Mouse (Mus musculus): ENCODE data around the gene Rcan2. TPM values are rescaled to one million over a fixed set of nuclear protein-coding genes. Genes with fewer than 3 reads are reported as not detected.
A peak's percentile ranks its signal among the peaks of the same experiment; 100 is the strongest.

Rcan2 gene
- polyA plus RNA-seq, 1 experiment, result 0.67 TPM

DNA sequence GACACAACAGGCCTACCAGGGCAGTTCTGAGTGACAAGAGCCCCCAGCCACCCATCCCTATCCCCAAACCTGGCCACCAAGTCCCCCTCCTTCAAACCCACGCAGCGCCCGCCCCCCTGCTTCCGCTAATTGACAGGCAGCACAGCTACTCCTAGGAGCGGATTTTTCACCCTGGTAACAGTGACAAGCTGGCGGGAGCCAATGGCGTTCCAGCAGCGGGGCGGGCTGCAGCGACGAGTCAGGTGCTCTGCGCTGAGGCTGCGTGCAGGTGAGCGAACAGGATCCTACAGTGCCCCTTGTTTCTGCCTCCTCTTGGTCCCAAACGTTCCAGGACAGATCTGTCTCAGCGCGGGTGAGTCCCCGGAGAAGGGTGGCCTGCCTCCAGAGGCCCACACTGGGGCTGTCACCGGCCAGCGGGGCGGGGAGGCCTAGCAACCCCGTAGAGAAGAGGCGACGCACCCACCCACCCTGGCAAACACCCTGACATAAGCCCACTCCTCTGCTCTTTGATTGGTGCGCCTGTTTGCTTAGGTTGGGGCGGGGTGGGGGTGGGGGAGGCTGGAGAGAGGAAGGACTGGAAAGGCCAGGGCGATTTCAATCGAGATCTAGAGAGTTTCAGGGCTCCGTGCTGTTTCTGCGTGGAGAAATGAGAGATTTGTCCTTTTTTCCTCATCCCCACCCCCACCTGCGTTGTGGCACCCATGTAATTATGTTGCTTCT lies 277.6 kb downstream of the Rcan2 start, which contains the start of gene Enpp5:
Gene Enpp5, plus strand, starts transcription at position 183 of the 720 bp plus-strand sequence.
- H3K4me1 ChIP-seq (ENCODE audit: control insufficient read depth, insufficient read depth, insufficient read length, low read length), result peaks cover 11% of the 10 kb centered on the region; the same call in 1 of the 2 replicates
- peak; percentile 20; the same call in 1 of the 2 replicates for TF ChIP-seq POLR2A (IDR thresholded peaks at IDR 0.05; ENCODE audit: low read depth, low read length)
- no peak for TF ChIP-seq CTCF (IDR thresholded peaks at IDR 0.05; ENCODE audit: extremely low read depth, insufficient read length, insufficient replicate concordance, low read depth, low read length)
- H3K27me3 ChIP-seq (ENCODE audit: control insufficient read depth, insufficient read depth, low read length), result no peaks in the 10 kb centered on the region
- WGBS, result under 1% methylated on average over 31 of the region's 31 CpGs
- H3K36me3 ChIP-seq (ENCODE audit: control insufficient read depth, insufficient read depth, low read length), result no peaks in the 10 kb centered on the region
- H3K27ac ChIP-seq (ENCODE audit: insufficient read depth, low read depth, low read length), result no peak within 1 kb of the TSS
- peak within 1 kb of the TSS; percentile 70 for H3K4me3 ChIP-seq (ENCODE audit: low read depth, low read length)

DNA sequence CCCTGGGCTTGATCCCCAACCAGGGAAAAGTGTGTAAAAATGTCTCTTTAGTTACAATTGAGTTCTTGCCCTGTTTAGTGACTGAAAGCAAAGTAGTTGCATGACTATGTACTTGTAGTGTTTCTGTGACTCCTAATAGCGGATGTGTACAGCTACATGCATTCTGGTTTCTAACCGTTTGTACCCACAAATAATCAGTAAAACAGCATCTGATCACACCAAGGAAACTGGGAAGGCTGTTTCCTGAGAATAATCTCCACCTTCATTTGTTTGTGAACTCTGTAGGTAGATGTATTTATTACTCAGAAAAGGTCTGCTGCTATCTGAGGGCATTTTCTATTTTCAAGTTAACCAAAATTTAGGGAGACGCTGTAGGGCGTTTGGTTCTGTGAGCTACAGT lies 282.0 kb downstream of the Rcan2 start:
- WGBS, result 93% methylated on average over 4 of the region's 4 CpGs
- no peak for TF ChIP-seq POLR2A (IDR thresholded peaks at IDR 0.05; ENCODE audit: low read depth, low read length)
- TF ChIP-seq CTCF (IDR thresholded peaks at IDR 0.05; ENCODE audit: extremely low read depth, insufficient read length, insufficient replicate concordance, low read depth, low read length), result no peak
- H3K27me3 ChIP-seq (ENCODE audit: control insufficient read depth, insufficient read depth, low read length), result no peaks in the 10 kb centered on the region
- no peak overlapping the region for H3K4me3 ChIP-seq (ENCODE audit: low read depth, low read length)
- H3K27ac ChIP-seq (ENCODE audit: insufficient read depth, low read depth, low read length), result no peak overlapping the region
- H3K4me1 ChIP-seq (ENCODE audit: control insufficient read depth, insufficient read depth, insufficient read length, low read length), result no peaks in the 10 kb centered on the region
- 0 out of 2 replicates have a peak, but pooled peaks cover 3% of the 10 kb centered on the region for H3K36me3 ChIP-seq (ENCODE audit: control insufficient read depth, insufficient read depth, low read length)

DNA sequence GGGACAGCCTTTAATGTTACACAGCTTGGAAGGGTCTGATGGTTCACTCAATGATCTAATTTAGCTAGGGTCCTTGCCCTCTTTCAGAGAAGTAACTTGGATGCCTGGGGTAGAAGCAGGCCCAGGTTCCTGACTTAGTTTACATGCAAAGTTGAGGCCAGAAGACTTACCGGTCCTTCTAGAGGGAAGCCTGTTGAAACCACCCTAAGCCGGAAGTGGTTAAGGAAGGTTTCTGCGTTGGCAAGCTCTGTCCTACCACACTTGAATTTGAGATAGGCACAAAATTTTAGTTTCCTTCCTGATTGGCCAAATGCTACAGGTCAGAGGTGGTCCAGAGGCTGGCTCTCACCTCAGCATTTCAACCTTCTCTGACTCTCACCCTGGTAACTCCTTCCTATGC lies 287.1 kb downstream of the Rcan2 start:
- TF ChIP-seq CTCF (IDR thresholded peaks at IDR 0.05; ENCODE audit: extremely low read depth, insufficient read length, insufficient replicate concordance, low read depth, low read length) (no peak), POLR2A (IDR thresholded peaks at IDR 0.05; ENCODE audit: low read depth, low read length) (no peak)
- Histone ChIP-seq H3K36me3 (ENCODE audit: control insufficient read depth, insufficient read depth, low read length) (0 out of 2 replicates have a peak, but pooled peaks cover 3% of the 10 kb centered on the region), H3K4me1 (ENCODE audit: control insufficient read depth, insufficient read depth, insufficient read length, low read length) (no peaks in the 10 kb centered on the region), H3K4me3 (ENCODE audit: low read depth, low read length) (no peak overlapping the region), H3K27ac (ENCODE audit: insufficient read depth, low read depth, low read length) (no peak overlapping the region), H3K27me3 (ENCODE audit: control insufficient read depth, insufficient read depth, low read length) (no peaks in the 10 kb centered on the region)
- WGBS, result 90% methylated on average over 3 of the region's 3 CpGs

Other genes with a start within 250 kb of the Rcan2 start
- gene Pla2g7, start 233.3 kb upstream of the Rcan2 start, polyA plus RNA-seq (2012; rRNA removed), result 3.8 and 6.3 TPM in 2 replicates
- gene Tdrd6, start 171.1 kb upstream of the Rcan2 start, polyA plus RNA-seq (2012; rRNA removed), result not detected in 2 replicates
- 0.53 and 1.1 TPM in 2 replicates for gene Slc25a27, start 134.1 kb upstream of the Rcan2 start, polyA plus RNA-seq (2012; rRNA removed)
- gene Cyp39a1, start 133.9 kb upstream of the Rcan2 start, polyA plus RNA-seq (2012; rRNA removed), result 0.17 and 0.52 TPM in 2 replicates